Mouse (Mus musculus): ENCODE results near the gene Nfya.

Nfya gene

DNA sequence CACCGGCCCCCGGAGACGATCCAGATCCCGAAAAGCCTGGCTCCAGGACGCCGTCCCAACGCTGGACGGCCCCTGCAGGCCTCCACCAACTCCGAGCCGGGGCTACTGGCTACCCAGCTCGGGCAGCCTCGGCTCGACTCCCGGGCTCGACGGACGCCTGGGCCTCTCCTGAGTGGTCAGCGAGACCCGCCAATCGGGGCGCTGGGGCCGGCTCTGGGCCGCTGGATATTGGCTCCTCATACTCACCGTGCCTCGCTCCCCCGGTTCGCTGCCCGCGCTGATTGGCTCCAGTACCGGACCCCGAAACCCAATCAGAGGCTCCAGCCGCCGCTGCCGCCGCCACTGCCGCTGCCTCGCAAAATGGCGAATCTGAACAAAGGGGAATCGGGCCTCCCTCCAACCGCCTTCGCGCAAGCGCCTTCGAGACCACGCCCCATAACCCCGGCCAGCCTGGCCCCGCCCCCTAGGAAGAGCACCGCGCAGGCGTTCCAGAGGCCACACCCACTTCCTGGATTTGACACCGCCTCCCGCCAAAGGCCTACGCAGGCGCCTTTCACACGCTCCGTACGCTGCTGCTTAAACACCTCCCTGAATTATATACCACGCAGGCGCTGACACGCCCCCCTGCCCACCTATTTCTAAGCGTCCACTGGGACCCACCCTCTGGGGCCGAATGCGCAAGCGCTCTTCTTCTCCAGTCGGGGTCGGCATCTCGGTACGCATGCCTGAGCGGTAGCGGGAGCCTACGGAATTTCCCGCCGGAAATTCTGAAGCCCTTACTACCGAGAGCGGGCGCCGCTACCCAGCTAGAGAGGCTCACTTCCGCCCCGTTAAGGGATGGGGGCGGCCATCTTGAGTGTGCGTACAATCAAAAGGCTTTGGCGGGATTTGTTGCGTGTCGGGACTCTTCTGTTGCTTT, at the start of gene Nfya, which contains the start of gene Oard1:
Gene Nfya (minus strand): TSS at position 527 of the 919 bp plus-strand sequence.
Gene Oard1 (plus strand): TSS at position 635 of the 919 bp plus-strand sequence.
- DNase-seq = peak; percentile 100

DNA sequence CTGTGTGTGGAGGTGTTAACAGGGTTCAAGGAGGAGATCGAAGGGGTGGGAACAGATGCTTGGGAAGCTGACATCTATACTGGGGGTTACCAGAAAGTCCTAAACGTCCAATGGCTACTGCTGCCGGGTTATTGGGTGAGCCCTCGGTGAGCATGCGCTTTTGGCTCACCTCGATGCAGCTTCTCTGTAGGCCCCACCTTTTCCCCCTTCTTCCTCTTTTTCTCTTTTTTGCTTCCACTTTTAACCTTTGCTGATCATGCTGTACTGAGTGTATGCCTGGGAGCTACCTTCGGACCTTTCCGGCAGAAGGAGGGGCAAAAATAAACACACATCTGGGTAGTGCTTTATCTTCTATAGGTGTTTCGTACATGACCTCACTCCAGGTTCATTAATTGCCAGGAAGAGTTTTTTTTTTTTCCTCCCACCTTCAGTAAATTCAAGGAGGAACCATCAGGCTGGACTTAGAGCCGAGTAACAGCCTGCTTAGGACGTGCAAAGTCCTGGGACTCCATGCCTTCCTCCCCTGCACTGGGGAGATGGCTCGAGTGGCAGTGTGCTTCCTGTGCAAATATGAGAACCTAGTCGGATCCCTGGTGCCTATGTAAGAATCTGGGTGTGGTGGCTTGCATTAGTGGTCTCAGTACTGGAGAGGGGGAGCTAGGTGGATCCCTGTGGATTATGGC, 48.4 kb upstream of the Nfya start:
- no peak for DNase-seq

DNA sequence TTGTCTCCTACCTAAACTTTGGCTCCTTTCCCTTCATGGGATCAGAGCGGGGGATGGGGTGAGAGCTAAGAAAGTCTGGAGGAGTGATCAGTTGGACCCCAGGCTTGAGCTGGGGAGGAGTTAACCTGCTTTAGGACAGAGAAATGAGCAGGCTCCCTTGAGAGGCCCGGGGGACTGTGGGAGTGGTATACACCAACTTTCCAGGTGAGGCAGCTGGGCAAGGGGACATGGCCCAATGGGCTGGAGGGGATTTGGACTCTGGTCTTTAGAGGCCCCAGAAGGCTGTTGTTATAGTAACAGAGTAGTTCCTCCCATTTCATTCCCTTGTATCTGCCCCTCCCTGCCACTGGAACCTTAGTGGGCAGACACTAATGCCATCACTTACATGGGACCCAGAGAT, 46.2 kb upstream of the Nfya start:
- DNase-seq = no peak

DNA sequence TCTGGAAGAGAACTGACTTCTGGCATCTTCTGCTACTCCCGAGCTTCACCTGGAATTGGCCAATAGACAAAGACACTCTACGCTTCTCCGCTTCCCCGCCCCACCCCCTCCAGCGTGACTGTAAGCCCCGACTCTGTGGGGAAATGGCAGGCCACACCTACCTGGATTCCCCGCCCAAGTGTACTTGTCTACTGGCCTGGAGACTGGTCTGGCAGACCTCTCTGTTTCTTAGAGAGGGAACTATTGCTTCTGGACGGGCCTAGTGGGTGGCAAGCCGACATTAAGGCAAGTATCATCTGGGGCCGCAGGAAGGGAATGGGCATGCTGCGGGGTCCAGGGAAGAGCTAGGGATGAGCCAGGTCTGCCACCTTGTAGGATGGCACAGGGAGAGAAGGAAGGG, 45.0 kb upstream of the Nfya start, which contains the start of gene Unc5cl:
Gene Unc5cl (plus strand): TSS at position 214 of the 400 bp plus-strand sequence.
- DNase-seq = no peak

DNA sequence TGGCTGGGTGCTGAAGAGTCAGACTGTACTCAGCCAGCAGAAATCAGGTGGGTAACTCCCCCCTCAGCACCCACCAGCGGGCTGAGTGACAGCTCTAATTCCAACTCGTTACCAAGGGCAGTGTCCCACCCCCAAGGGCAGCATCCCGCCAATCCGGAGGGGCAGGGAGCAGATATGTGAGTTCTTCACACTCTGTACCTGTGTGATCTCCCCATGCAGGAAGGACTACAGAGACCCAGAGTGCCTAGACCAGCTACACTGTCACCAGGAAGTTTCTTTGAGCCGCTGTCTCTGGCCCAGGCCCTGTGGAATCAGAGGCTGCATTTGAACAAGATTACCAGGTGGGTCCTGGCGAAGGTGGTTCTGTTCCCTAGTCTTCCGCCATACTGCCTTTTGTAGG, 44.5 kb upstream of the Nfya start:
- DNase-seq = no peak

DNA sequence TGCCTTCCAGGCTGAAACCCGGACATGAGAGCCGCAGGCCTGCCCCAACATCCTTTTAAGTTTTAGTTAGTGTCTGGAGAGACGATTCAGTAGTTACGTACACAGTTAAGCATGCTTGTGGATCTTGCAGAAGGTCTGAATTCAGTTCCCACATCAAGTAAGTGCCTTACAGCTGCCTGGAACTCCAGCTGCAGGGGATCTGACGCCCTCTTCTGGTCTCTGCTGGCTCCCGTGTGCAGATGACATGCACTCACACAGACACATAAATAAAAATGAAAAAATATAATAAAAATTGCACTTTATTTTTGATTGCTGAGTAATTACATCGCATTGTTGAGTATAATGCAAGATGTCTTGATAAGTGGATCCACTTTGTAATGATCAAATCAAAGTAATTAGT, 43.8 kb upstream of the Nfya start:
- no peak for DNase-seq

- no peak for DNase-seq
Measured at GRCm38 (mm10) chr17:48451753-48452444, 42.2 kb upstream of the Nfya start.

DNA sequence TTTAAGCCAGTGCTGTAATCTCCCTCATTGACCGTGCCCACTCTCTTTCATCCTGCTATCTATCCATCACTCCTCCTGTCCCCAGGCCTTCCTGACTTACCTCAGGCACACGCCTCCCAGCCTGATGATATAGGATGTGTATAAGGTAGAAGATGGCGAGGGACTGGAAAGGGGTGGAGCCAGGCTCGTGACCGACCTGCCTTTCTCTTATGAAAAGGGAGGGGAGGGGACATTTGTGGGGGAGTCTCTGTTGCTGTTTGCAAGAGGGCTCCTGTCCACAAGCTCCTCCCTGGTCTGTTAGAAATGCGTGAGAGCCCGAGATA, 41.6 kb upstream of the Nfya start, which contains the start of gene Tspo2:
Gene Tspo2 (minus strand): TSS at position 170 of the 323 bp plus-strand sequence.
- DNase-seq = no peak

GRCm38 (mm10) chr17:48450666-48451352, 41.1 kb upstream of the Nfya start:
- DNase-seq = no peak

DNA sequence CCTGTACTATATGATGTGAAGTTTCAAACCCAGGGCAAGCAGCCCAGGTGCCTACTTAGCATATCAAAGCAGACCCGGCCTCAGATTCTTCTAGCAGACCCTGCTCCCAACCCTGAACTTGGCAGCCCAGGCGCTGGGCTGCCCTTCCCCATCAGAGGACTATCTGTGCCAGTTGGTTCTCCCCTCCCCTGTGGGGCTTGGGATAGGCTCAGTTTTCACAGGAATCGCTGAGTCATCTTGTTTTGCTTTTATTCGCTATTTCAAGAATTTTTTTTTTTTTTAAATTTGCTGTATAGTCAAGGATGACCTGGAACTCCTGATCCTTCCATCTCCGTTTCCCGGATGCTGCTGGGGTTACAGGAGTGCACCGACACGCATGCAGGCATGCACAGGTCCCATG, 38.0 kb upstream of the Nfya start:
- no peak for DNase-seq

- DNase-seq = peak; percentile 71
Measured at GRCm38 (mm10) chr17:48443542-48444145, 33.9 kb upstream of the Nfya start.

- DNase-seq = peak; percentile 66
Measured at GRCm38 (mm10) chr17:48442745-48443457, 33.2 kb upstream of the Nfya start.

- peak; percentile 34 for DNase-seq
Measured at GRCm38 (mm10) chr17:48437421-48437911, 27.8 kb upstream of the Nfya start.

- peak; percentile 45 for DNase-seq
Measured at GRCm38 (mm10) chr17:48436487-48436886, 26.8 kb upstream of the Nfya start.

DNA sequence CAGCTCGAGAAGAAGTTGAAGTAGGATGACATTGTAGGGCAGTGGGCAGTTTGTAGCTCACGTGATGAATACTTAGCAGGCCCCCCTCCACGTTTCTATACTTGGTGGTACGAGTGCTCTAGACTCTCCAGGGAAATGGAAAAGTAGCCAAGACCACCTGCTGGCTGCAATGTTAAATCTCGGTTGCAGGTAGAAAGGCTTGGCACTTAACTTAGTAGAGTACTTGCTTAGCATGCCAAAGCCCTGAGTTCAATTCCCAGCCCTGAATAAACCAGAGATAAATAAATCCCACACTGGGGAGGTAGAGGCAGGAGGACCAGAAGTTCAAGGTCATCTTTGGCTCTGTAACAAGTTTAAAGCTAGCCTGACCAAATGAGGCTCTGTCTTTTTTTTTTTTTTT, 24.8 kb upstream of the Nfya start:
- DNase-seq = no peak

DNA sequence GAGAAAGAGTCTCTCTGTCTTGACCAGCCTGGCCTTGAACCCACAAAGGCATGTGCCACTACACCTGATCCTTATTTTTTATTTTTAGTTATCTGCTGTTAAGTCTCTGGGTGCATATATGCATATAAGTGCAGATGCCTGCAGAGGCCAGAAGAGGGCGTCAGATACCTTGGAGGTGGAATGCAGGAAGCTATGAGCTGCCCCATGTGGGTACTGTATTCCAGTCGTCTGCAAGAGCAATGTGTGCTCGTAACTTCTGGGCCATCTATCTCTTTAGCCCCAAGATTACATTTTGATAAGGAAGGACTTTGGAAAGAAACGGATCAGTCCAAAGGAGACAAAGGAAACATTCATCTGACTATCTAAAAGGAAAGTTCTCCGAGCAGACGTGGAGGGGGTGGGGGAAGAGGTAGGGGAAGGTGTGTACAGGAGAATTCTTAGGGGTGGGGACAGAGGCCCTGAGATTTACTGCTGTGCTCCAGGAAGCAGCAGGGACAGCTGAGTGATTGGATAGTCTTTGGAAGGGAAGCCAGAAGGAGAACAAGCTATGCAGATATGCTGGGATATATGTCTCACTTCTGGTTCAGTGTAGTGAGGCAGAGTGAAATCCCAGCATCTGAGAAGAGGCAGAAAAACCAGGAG, 24.1 kb upstream of the Nfya start:
- DNase-seq = no peak

DNA sequence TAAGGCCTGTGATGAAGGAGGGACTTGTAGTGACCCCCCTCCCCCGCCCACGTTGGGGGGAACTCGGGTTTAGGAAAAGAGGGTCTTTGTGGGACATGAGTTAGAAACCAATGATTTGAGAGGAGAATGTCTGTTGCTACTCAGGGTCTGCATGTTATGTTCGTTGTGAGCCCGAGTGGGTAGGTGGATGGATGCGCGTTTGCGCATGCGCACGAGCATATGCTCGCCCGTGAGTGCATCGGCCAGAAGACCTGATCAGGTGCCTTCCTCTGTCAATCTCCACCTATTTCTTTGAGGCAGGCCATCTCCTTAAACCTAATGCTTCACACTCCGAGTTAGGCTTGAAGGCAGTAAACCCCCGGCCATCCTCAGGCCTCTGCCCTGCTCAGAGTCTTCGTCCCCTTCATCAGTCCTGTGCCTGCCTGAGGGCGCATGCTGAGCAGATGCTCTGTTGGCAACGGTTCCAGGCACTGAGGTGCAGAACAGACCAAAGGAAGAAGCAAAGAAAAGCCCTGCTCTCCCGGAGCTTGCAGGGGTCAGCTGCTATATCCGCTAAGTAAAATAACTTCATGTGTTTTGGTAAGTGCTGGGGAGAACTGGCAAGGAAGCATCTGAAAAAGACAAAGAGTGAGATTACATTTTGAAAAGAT, 23.4 kb upstream of the Nfya start:
- no peak for DNase-seq

DNA sequence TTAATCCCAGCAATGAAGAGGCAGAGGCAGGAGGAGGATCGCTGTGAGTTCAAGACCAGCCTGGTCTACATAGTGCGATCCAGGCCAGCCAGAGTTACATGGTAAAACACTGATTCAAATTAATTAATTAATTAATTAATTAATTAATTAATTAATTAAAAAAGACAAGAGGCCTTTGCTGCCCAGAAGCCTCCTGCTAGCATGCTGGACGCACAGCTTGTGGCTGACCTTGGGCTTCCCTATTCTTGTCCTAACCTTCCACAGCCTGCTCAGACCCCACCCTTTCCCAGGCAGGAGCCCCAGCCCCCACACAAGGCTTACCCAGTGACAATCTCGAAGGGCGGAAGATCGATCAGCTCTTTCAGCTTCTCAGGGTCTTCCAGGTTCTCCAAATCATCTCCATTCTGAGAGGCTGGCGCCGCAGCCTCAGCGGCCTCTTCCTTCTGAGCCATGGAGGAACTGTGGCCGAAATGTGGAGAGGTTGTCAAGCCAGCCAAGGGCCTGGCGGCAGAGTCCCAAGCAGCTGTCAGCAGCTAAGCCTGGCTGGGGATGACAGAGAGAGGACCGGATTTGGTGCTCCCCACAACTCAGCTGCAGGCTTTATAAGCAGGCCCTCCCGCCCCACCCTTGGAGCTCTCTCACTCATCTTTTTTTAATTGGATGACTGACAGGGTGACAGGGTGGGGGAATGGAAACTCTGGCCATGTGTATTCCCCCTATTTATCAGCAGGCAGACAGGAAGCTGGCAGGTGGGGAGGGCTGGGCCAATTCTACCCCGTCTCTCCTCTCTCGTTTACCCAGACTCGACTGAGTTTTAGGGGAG, 22.7 kb upstream of the Nfya start, which contains the start of gene Apobec2:
Gene Apobec2 (minus strand): TSS at position 773 of the 823 bp plus-strand sequence.
- no peak for DNase-seq

DNA sequence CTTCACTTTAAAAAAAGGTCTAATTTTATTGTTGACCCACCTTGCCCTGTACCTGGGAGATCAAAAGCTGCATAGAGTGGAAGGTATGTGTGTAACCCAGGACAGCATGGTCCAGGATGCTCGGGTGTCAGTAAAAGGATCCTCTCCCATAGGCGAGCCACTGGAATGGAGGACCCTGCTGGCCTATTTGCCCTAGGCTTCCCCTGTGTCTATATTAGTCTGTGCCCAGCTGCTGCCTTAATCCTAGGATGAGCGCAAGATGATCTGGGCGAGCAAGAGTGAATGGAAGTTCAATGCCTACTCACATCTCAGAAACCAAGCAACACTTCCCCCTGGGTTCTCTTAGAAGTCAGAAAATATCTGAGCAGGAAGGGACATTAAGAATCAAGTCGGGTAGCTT, 21.3 kb upstream of the Nfya start:
- DNase-seq = no peak

Measured in kidney, adult 11 months (tissue).